Mouse (Mus musculus) heart, postnatal 0 days (tissue): ENCODE data around the gene Gm525.

Experiments
- CTCF ChIP-seq: IDR thresholded peaks from 2 replicates; pipeline ENCODE4 v1.5.1; 2016; ENCODE audit warnings: antibody characterized with exemption, control low read depth, low read depth
- EP300 ChIP-seq: IDR thresholded peaks from 2 replicates; pipeline ENCODE4 v1.6.1; 2016; ENCODE audit warnings: antibody characterized with exemption, low read depth

DNA sequence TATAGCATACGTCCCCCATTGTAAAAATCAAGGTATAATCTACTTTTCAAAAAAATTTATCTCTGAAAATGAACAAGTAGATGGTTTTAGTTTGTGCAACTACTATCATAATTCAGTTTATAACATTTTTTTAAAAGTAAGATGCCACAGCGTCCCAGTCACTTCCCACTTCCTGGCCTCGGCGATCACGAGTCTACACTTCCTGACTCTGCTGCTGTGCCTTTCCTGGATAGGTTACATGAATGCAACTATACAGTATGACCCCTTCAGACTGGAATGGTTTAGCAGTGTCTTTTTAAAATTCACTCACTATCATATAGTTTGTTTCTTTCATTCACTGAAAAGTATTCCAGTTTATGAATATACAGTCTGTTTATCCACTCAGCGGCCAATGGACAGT lies 21.9 kb upstream of the Gm525 start:
- TF ChIP-seq CTCF (no peak), EP300 (no peak)
